Mouse (Mus musculus) layer of hippocampus, adult 6 months (tissue): ENCODE measurements around the gene Dnajc13. TPM values are rescaled to one million over a fixed set of nuclear protein-coding genes. Genes with fewer than 3 reads are reported as not detected.

Source experiments
- long read RNA-seq, 2 experiments: library from polyadenylated mRNA; unstranded; transcript quantifications; one replicate each; pipeline ENCODE4 v2.0.0; 2019 to 2020
- polyA plus RNA-seq: library from polyadenylated mRNA; unstranded; fragments of <200 nt; fragmentation: Nextera tagmentation; gene quantifications from 2 replicates; pipeline ENCODE4 v1.2.3, GENCODE M21; 2021

Dnajc13 gene
- polyA plus RNA-seq, result 9.4 and 10.1 TPM in 2 replicates
- long read RNA-seq, experiment 1, partial matches to known transcripts, result 13 of 22 reads
- long read RNA-seq, experiment 1, other reads (novel, unspliced or antisense), result 7 of 22 reads
- long read RNA-seq, experiment 2, partial matches to known transcripts, result 14 of 21 reads
- long read RNA-seq, experiment 2, other reads (novel, unspliced or antisense), result 6 of 21 reads

GRCm38 (mm10) chr9:104262823-104263352 lies at the start of gene Dnajc13:
Dnajc13 (minus strand) TSS chr9:104262930.

GRCm38 (mm10) chr9:104126833-104127232 lies 135.9 kb downstream of the Dnajc13 start, which contains the start of gene Ackr4:
Ackr4 (minus strand) TSS chr9:104126933.

Other genes with a start within 250 kb of the Dnajc13 start
- gene Gm28305, start 222.3 kb downstream of the Dnajc13 start, polyA plus RNA-seq, result not detected in 2 replicates
- 63.7 and 67.0 TPM in 2 replicates for gene Uba5, start 199.8 kb downstream of the Dnajc13 start, polyA plus RNA-seq
- 12.0 and 14.0 TPM in 2 replicates for gene Acad11, start 199.6 kb downstream of the Dnajc13 start, polyA plus RNA-seq
- gene Ackr4, start 136.0 kb downstream of the Dnajc13 start, polyA plus RNA-seq, result 0.08 and 0.63 TPM in 2 replicates
- not detected in 2 replicates for gene Acpp, start 74.8 kb upstream of the Dnajc13 start, polyA plus RNA-seq